Comparison of ENCODE assay signal across 7 mouse cellular contexts in genomic region chr2:132597226-132597625, GRCm38 (mm10). TPM values are rescaled to one million over a fixed set of nuclear protein-coding genes. Genes with fewer than 3 reads are reported as not detected.
A peak's percentile ranks its signal among the peaks of the same experiment; 100 is the strongest.
DNase-seq lines count a peak whose midpoint lies in the region; ATAC-seq lines count a peak whose summit lies in the region.

No protein-coding gene starts in this region.

- intact Hi-C loops in heart, postnatal 36 days (cut with DNase I), result no loop called here

- peak; percentile 80 for DNase-seq in A20 (ENCODE audit: low read depth, low spot score)
- peak; percentile 45 for DNase-seq in CD4-positive, CD25-positive, alpha-beta regulatory T cell, adult 2 months (ENCODE audit: low read depth, low spot score)
- DNase-seq in heart, postnatal 36 days, result peak; percentile 41 to 49
- peak; percentile 58 for DNase-seq in naive thymus-derived CD4-positive, alpha-beta T cell, adult 2 months (ENCODE audit: low read depth)
- DNase-seq in frontal cortex, postnatal 25 days (ENCODE audit: low spot score in 2 of 2), result no peak
- DNase-seq in adrenal gland, postnatal 10 days, result no peak

- ATAC-seq in frontal cortex, adult (ENCODE audit: low TSS enrichment), result no peak

RNA-seq across cellular contexts. Expression of gene Gpcpd1, which starts 9.7 kb away (rescaled TPM):
- total RNA-seq in heart, postnatal 36 days (2021), result 100 to 1,000 TPM; 251 to 323 TPM
- 10 to 100 TPM; 32.5 to 46.9 TPM for total RNA-seq in adrenal gland, postnatal 10 days (2021)

Comparison
In these comparisons a context has a peak if more than half of its experiments do, and no peak if none do; other contexts are left out.
1. DNase-seq: peak in A20 (single experiment), CD4-positive, CD25-positive, alpha-beta regulatory T cell, adult 2 months (single experiment), heart, postnatal 36 days (2 of 2) and naive thymus-derived CD4-positive, alpha-beta T cell, adult 2 months (single experiment); none in frontal cortex, postnatal 25 days (0 of 2) and adrenal gland, postnatal 10 days (single experiment).
2. RNA of gene Gpcpd1, which starts 9.7 kb away (total RNA-seq): 251 to 323 TPM in heart, postnatal 36 days; 32.5 to 46.9 TPM in adrenal gland, postnatal 10 days; every median in the first group is over 4 times any median in the second.